17 mouse cellular contexts compared by ENCODE assay signal in genomic region chr19:36625906-36626305, GRCm38 (mm10).
DNase-seq lines count a peak whose midpoint lies in the region; ATAC-seq lines count a peak whose summit lies in the region.
"Had no signal": no experiment of that assay in that cellular context is flagged by ENCODE, and none has a peak within 500 bp of the region (broad histone marks: within the 10 kb centered on the region; RNA-seq: fewer than 3 reads in every experiment).

No protein-coding gene starts in this region.

- H3K27ac ChIP-seq in hindbrain, embryonic 13.5 days: no peak overlapping the region
- H3K27ac ChIP-seq in hindbrain, embryonic 10.5 days: no peak overlapping the region
- H3K27ac ChIP-seq: embryonic facial prominence, embryonic 10.5 days; embryonic facial prominence, embryonic 12.5 days; forebrain, embryonic 13.5 days; forebrain, embryonic 15.5 days had no signal

- DNase-seq in adrenal gland, postnatal 10 days: peak; percentile 49
- DNase-seq in adrenal gland, adult 18-20 months (ENCODE audit: low spot score in 2 of 2): no peak
- DNase-seq in hindbrain, embryonic 10.5 days (ENCODE audit: low spot score): no peak
- DNase-seq in adipocyte (ENCODE audit: low spot score): peak; percentile 84
- DNase-seq in lung, postnatal 10 days: no peak
- DNase-seq: adrenal gland, postnatal 25 days; cerebellum, adult 11-12 months; cerebellum, adult 2 months; cerebellum, adult 9-10 months; cerebellum, postnatal 10 days; cerebellum, postnatal 25 days; forebrain, postnatal 0 days had no signal

- no peaks in the 10 kb centered on the region for H3K4me1 ChIP-seq in hindbrain, embryonic 13.5 days (replicated peaks)
- H3K4me1 ChIP-seq in hindbrain, embryonic 10.5 days (replicated peaks): peaks cover 4% of the 10 kb centered on the region; the same call in 1 of the 2 replicates
- H3K4me1 ChIP-seq: embryonic facial prominence, embryonic 12.5 days; forebrain, embryonic 13.5 days; forebrain, embryonic 15.5 days had no signal

- H3K9me3 ChIP-seq in hindbrain, embryonic 13.5 days: 0 out of 2 replicates have a peak, but pooled peaks cover 4% of the 10 kb centered on the region
- H3K9me3 ChIP-seq in hindbrain, embryonic 10.5 days: no peaks in the 10 kb centered on the region
- H3K9me3 ChIP-seq: embryonic facial prominence, embryonic 10.5 days; embryonic facial prominence, embryonic 12.5 days; forebrain, embryonic 13.5 days; forebrain, embryonic 15.5 days had no signal

- no peaks in the 10 kb centered on the region for H3K27me3 ChIP-seq in hindbrain, embryonic 13.5 days
- no peaks in the 10 kb centered on the region for H3K27me3 ChIP-seq in hindbrain, embryonic 10.5 days (ENCODE audit: insufficient read depth, poor library complexity, severe bottlenecking)
- H3K27me3 ChIP-seq: embryonic facial prominence, embryonic 12.5 days; forebrain, embryonic 13.5 days; forebrain, embryonic 15.5 days had no signal

- 93% methylated on average over 1 of the region's 1 CpGs for WGBS in hindbrain, embryonic 13.5 days
- WGBS in hindbrain, embryonic 10.5 days: 97% methylated on average over 1 of the region's 1 CpGs

- H3K36me3 ChIP-seq in hindbrain, embryonic 13.5 days: no peaks in the 10 kb centered on the region
- H3K36me3 ChIP-seq in hindbrain, embryonic 10.5 days: no peaks in the 10 kb centered on the region
- H3K36me3 ChIP-seq: embryonic facial prominence, embryonic 10.5 days; embryonic facial prominence, embryonic 12.5 days; forebrain, embryonic 15.5 days had no signal

- no peak overlapping the region for H3K4me3 ChIP-seq in hindbrain, embryonic 13.5 days
- no peak overlapping the region for H3K4me3 ChIP-seq in hindbrain, embryonic 10.5 days
- H3K4me3 ChIP-seq: embryonic facial prominence, embryonic 10.5 days; embryonic facial prominence, embryonic 12.5 days; forebrain, embryonic 13.5 days; forebrain, embryonic 15.5 days had no signal

- H3K9ac ChIP-seq in hindbrain, embryonic 13.5 days: no peak overlapping the region
- H3K9ac ChIP-seq: embryonic facial prominence, embryonic 12.5 days; forebrain, embryonic 13.5 days; forebrain, embryonic 15.5 days; forebrain, postnatal 0 days had no signal

- peak; percentile 17; the same call in 1 of the 2 replicates for ATAC-seq in hindbrain, embryonic 13.5 days (ENCODE audit: low FRiP score)
- ATAC-seq: forebrain, embryonic 13.5 days; forebrain, embryonic 15.5 days; forebrain, postnatal 0 days had no signal

- no peak overlapping the region for H3K4me2 ChIP-seq in hindbrain, embryonic 13.5 days
- H3K4me2 ChIP-seq: embryonic facial prominence, embryonic 12.5 days; forebrain, embryonic 13.5 days; forebrain, embryonic 15.5 days had no signal

Comparison
In these comparisons a context has a peak if more than half of its experiments do, and no peak if none do; other contexts are left out.
1. DNase-seq: peak in adrenal gland, postnatal 10 days (single experiment) and adipocyte (single experiment); none in adrenal gland, adult 18-20 months (0 of 2), hindbrain, embryonic 10.5 days (single experiment) and lung, postnatal 10 days (single experiment).